23 mouse cellular contexts compared by ENCODE assay signal in genomic region chr7:129574471-129574870, GRCm38 (mm10). TPM values are rescaled to one million over a fixed set of nuclear protein-coding genes. Genes with fewer than 3 reads are reported as not detected.
A peak's percentile ranks its signal among the peaks of the same experiment; 100 is the strongest.
DNase-seq lines count a peak whose midpoint lies in the region; ATAC-seq and TF ChIP-seq lines count a peak whose summit lies in the region.
"Had no signal": no experiment of that assay in that cellular context is flagged by ENCODE, and none has a peak within 500 bp of the region (broad histone marks: within the 10 kb centered on the region; RNA-seq: fewer than 3 reads in every experiment).

No protein-coding gene starts in this region.

- no peak overlapping the region for H3K4me3 ChIP-seq in cerebellum, adult 2 months (replicated peaks; ENCODE audit: insufficient read depth, low read depth, low read length)
- H3K4me3 ChIP-seq: embryonic facial prominence, embryonic 15.5 days; heart, embryonic 15.5 days; hindbrain, embryonic 15.5 days; intestine, embryonic 15.5 days; limb, embryonic 12.5 days; liver, embryonic 12.5 days; midbrain, embryonic 13.5 days; myocyte; neural tube, embryonic 13.5 days had no signal

- no peaks in the 10 kb centered on the region for H3K4me1 ChIP-seq in cerebellum, adult 2 months (ENCODE audit: control insufficient read depth, insufficient read depth, low read length)
- H3K4me1 ChIP-seq: embryonic facial prominence, embryonic 15.5 days; intestine, embryonic 15.5 days; limb, embryonic 12.5 days; liver, embryonic 12.5 days had no signal

- no peaks in the 10 kb centered on the region for H3K27me3 ChIP-seq in cerebellum, adult 2 months (ENCODE audit: control insufficient read depth, insufficient read depth, low read length)
- H3K27me3 ChIP-seq: embryonic facial prominence, embryonic 15.5 days; heart, embryonic 15.5 days; hindbrain, embryonic 15.5 days; intestine, embryonic 15.5 days; limb, embryonic 12.5 days; neural tube, embryonic 13.5 days had no signal

- peak; percentile 91 for ATAC-seq in megakaryocyte progenitor cell, adult 5-6 weeks (replicated peaks; ENCODE audit: poor library complexity)
- ATAC-seq: forebrain, embryonic 14.5 days; intestine, embryonic 15.5 days; liver, embryonic 12.5 days had no signal

- peak; percentile 7 to 54 for DNase-seq in heart, adult 9 months (ENCODE audit: low spot score in 2 of 2)
- no peak for DNase-seq in heart, postnatal 14 days
- DNase-seq in spleen, postnatal 36 days (ENCODE audit: low spot score in 2 of 2): peak; percentile 10 to 27
- DNase-seq in spleen, adult 18-20 months: no peak
- DNase-seq in embryo, embryonic 10.5 days (ENCODE audit: low spot score): no peak
- DNase-seq in cerebellum, adult 2 months: no peak
- DNase-seq: adrenal gland, adult 8-10 months; cerebellum, adult 8-10 months; cerebellum, postnatal 36 days; kidney, adult 9 months; kidney, postnatal 25 days; lung, embryonic 14.5 days had no signal

- 66% methylated on average over 4 of the region's 4 CpGs for WGBS in cerebellum, adult 2 months

- no peak for TF ChIP-seq POLR2A in cerebellum, adult 2 months (IDR thresholded peaks at IDR 0.05; ENCODE audit: borderline replicate concordance, insufficient read depth, low read length)

- intact Hi-C loops in heart, postnatal 14 days (cut with DNase I): no loop called here

- no peak for TF ChIP-seq CTCF in cerebellum, adult 2 months (IDR thresholded peaks at IDR 0.05; ENCODE audit: borderline replicate concordance, insufficient read depth, low read depth, low read length)

- no peak overlapping the region for H3K27ac ChIP-seq in cerebellum, adult 2 months (ENCODE audit: insufficient read depth, low read length)
- H3K27ac ChIP-seq: embryonic facial prominence, embryonic 15.5 days; heart, embryonic 15.5 days; intestine, embryonic 15.5 days; limb, embryonic 12.5 days; liver, embryonic 12.5 days; midbrain, embryonic 13.5 days; neural tube, embryonic 13.5 days had no signal

RNA-seq across cellular contexts. Expression of gene Wdr11, which starts 17.2 kb away (rescaled TPM):
- total RNA-seq in heart, postnatal 14 days (2021): 10 to 100 TPM; 22.1 to 22.6 TPM
- total RNA-seq in megakaryocyte progenitor cell, adult 5-6 weeks (2015): 30.5 and 39.8 TPM in 2 replicates
- 20.2 and 27.0 TPM in 2 replicates for total RNA-seq in megakaryocyte progenitor cell, adult 5-6 weeks (2017)
- 32.8 and 34.9 TPM in 2 replicates for polyA plus RNA-seq in cerebellum, adult 2 months (2012; rRNA removed)

Comparison
In these comparisons a context has a peak if more than half of its experiments do, and no peak if none do; other contexts are left out.
1. DNase-seq: peak in heart, adult 9 months (2 of 2) and spleen, postnatal 36 days (2 of 2); none in heart, postnatal 14 days (0 of 2), spleen, adult 18-20 months (0 of 2), embryo, embryonic 10.5 days (single experiment) and cerebellum, adult 2 months (0 of 2).